Mouse (Mus musculus): ENCODE data around the gene Ltbp1. TPM values are rescaled to one million over a fixed set of nuclear protein-coding genes. Genes with fewer than 3 reads are reported as not detected.
A peak's percentile ranks its signal among the peaks of the same experiment; 100 is the strongest.

Ltbp1 gene
- polyA plus RNA-seq, 1 experiment from 2014 or later = 6.7 TPM

GRCm38 (mm10) chr17:75360111-75360510 is 354.7 kb downstream of the Ltbp1 start:
- Histone ChIP-seq H3K4me2 (replicated peaks) (no peak overlapping the region), H3K4me3 (no peak overlapping the region), H3K27ac (replicated peaks) (no peak overlapping the region), H3K9ac (replicated peaks) (no peak overlapping the region), H3K36me3 (no peaks in the 10 kb centered on the region), H3K27me3 (no peaks in the 10 kb centered on the region), H3K9me3 (no peaks in the 10 kb centered on the region), H3K4me1 (no peaks in the 10 kb centered on the region)
- ATAC-seq (ENCODE audit: low FRiP score, low read depth) = no peak
- 95% methylated on average over 7 of the region's 7 CpGs for WGBS

GRCm38 (mm10) chr17:75366332-75366731 is 361.0 kb downstream of the Ltbp1 start:
- Histone ChIP-seq H3K4me3 (no peak overlapping the region), H3K4me2 (replicated peaks) (no peak overlapping the region), H3K9me3 (no peaks in the 10 kb centered on the region), H3K27ac (replicated peaks) (no peak overlapping the region), H3K9ac (replicated peaks) (no peak overlapping the region), H3K36me3 (no peaks in the 10 kb centered on the region), H3K4me1 (no peaks in the 10 kb centered on the region), H3K27me3 (no peaks in the 10 kb centered on the region)
- no peak for ATAC-seq (ENCODE audit: low FRiP score, low read depth)
- WGBS = 94% methylated on average over 6 of the region's 6 CpGs

DNA sequence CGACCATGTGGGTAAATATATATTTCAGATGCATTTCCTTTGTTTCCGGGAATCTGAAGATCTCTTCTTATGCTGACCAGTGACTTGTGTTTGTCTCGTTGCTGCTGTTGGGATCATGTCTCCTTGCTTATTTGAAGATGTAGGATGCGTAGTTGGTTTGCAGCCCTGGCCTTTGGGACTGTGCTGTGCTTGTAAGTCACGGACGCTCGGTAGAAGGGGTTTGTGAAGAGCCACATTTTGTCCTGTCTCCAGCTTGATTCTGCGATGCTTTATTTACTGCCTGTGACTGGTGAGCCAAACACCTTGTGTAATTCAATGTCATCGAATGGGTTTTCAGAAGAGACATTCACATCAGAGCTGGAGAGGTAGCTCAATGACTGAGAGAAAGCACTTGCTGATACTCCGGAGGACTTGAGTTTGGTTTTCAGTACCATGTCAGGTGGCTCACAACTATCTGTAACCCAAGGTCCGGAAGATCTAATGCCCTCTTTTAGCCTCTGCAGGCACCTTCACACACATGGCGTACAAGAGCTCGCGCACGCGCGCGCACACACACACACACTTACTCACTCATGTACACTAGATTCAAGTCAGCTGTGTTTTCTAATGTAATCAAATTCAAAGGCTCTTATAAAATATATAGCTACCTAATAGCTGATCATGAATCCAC is 362.3 kb downstream of the Ltbp1 start:
- Histone ChIP-seq H3K36me3 (no peaks in the 10 kb centered on the region), H3K4me2 (replicated peaks) (no peak overlapping the region), H3K27ac (replicated peaks) (no peak overlapping the region), H3K4me1 (no peaks in the 10 kb centered on the region), H3K27me3 (no peaks in the 10 kb centered on the region), H3K9ac (replicated peaks) (no peak overlapping the region), H3K4me3 (no peak overlapping the region), H3K9me3 (no peaks in the 10 kb centered on the region)
- no peak for ATAC-seq (ENCODE audit: low FRiP score, low read depth)
- WGBS = 96% methylated on average over 18 of the region's 18 CpGs

GRCm38 (mm10) chr17:75368580-75368979 is 363.2 kb downstream of the Ltbp1 start:
- Histone ChIP-seq H3K36me3 (no peaks in the 10 kb centered on the region), H3K4me1 (no peaks in the 10 kb centered on the region), H3K9ac (replicated peaks) (no peak overlapping the region), H3K27me3 (no peaks in the 10 kb centered on the region), H3K27ac (replicated peaks) (no peak overlapping the region), H3K4me2 (replicated peaks) (no peak overlapping the region), H3K9me3 (no peaks in the 10 kb centered on the region), H3K4me3 (no peak overlapping the region)
- WGBS = 81% methylated on average over 5 of the region's 5 CpGs
- no peak for ATAC-seq (ENCODE audit: low FRiP score, low read depth)

DNA sequence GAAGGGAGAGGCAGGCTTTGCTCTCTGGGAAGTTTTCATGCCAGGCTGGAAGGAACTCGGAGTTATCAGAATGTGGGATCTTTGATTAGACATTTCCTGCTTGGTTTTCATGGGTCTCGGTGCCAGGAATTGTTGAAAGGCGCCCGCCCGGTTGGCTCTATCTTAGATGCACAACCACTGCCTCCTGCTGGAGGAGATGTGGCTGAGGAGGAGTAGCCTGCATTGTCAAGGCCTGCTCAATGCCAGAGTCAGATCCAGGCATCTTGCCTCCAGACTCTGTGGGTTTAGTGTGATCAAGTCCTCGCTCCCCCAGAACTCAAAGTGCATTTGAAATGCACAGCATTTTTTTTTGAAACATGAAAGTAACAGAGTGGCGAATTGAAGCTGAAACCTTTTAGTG is 364.0 kb downstream of the Ltbp1 start:
- WGBS = 76% methylated on average over 7 of the region's 7 CpGs
- Histone ChIP-seq H3K36me3 (no peaks in the 10 kb centered on the region), H3K9ac (replicated peaks) (no peak overlapping the region), H3K4me2 (replicated peaks) (no peak overlapping the region), H3K4me3 (no peak overlapping the region), H3K27ac (replicated peaks) (no peak overlapping the region), H3K27me3 (no peaks in the 10 kb centered on the region), H3K9me3 (no peaks in the 10 kb centered on the region), H3K4me1 (no peaks in the 10 kb centered on the region)
- ATAC-seq (ENCODE audit: low FRiP score, low read depth) = no peak

GRCm38 (mm10) chr17:75370120-75370519 is 364.8 kb downstream of the Ltbp1 start:
- Histone ChIP-seq H3K4me1 (no peaks in the 10 kb centered on the region), H3K27me3 (no peaks in the 10 kb centered on the region), H3K27ac (replicated peaks) (no peak overlapping the region), H3K9ac (replicated peaks) (no peak overlapping the region), H3K9me3 (no peaks in the 10 kb centered on the region), H3K36me3 (no peaks in the 10 kb centered on the region), H3K4me3 (no peak overlapping the region), H3K4me2 (replicated peaks) (no peak overlapping the region)
- no peak for ATAC-seq (ENCODE audit: low FRiP score, low read depth)
- WGBS = 94% methylated on average over 4 of the region's 4 CpGs

- no peaks in the 10 kb centered on the region for H3K4me1 ChIP-seq
- WGBS = 93% methylated on average over 11 of the region's 11 CpGs
These were observed 366.3 kb downstream of the Ltbp1 start for GRCm38 (mm10) chr17:75371650-75372049.

GRCm38 (mm10) chr17:75372371-75372770 is 367.0 kb downstream of the Ltbp1 start:
- no peak overlapping the region for H3K9ac ChIP-seq (replicated peaks)
- H3K27ac ChIP-seq (replicated peaks) = no peak overlapping the region
- H3K4me2 ChIP-seq (replicated peaks) = no peak overlapping the region
- no peaks in the 10 kb centered on the region for H3K27me3 ChIP-seq
- H3K4me1 ChIP-seq = no peaks in the 10 kb centered on the region
- H3K36me3 ChIP-seq = no peaks in the 10 kb centered on the region
- no peaks in the 10 kb centered on the region for H3K9me3 ChIP-seq
- ATAC-seq (ENCODE audit: low FRiP score, low read depth) = no peak
- H3K4me3 ChIP-seq = no peak overlapping the region
- WGBS = 59% methylated on average over 3 of the region's 3 CpGs

More at GRCm38 (mm10) chr17:75371650-75372049, 366.3 kb downstream of the Ltbp1 start:
- H3K4me3 ChIP-seq = no peak overlapping the region
- no peak overlapping the region for H3K27ac ChIP-seq (replicated peaks)
- H3K9ac ChIP-seq (replicated peaks) = no peak overlapping the region
- no peak for ATAC-seq (ENCODE audit: low FRiP score, low read depth)
- no peaks in the 10 kb centered on the region for H3K27me3 ChIP-seq
- no peaks in the 10 kb centered on the region for H3K9me3 ChIP-seq
- no peaks in the 10 kb centered on the region for H3K36me3 ChIP-seq
- H3K4me2 ChIP-seq (replicated peaks) = no peak overlapping the region

GRCm38 (mm10) chr17:75374287-75375024 is 369.1 kb downstream of the Ltbp1 start:
- Histone ChIP-seq H3K4me1 (no peaks in the 10 kb centered on the region), H3K27ac (replicated peaks) (no peak overlapping the region), H3K4me2 (replicated peaks) (no peak overlapping the region), H3K27me3 (no peaks in the 10 kb centered on the region), H3K9ac (replicated peaks) (no peak overlapping the region), H3K4me3 (no peak overlapping the region), H3K36me3 (no peaks in the 10 kb centered on the region), H3K9me3 (no peaks in the 10 kb centered on the region)
- ATAC-seq (ENCODE audit: low FRiP score, low read depth) = no peak
- 70% methylated on average over 5 of the region's 5 CpGs for WGBS

GRCm38 (mm10) chr17:75378256-75378871 is 373.0 kb downstream of the Ltbp1 start:
- no peaks in the 10 kb centered on the region for H3K9me3 ChIP-seq
- no peak overlapping the region for H3K27ac ChIP-seq (replicated peaks)
- H3K9ac ChIP-seq (replicated peaks) = no peak overlapping the region
- H3K4me2 ChIP-seq (replicated peaks) = no peak overlapping the region
- no peaks in the 10 kb centered on the region for H3K36me3 ChIP-seq
- whole genome bisulfite sequencing = 90% methylated on average over 9 of the region's 9 CpGs
- no peaks in the 10 kb centered on the region for H3K27me3 ChIP-seq
- no peak overlapping the region for H3K4me3 ChIP-seq
- ATAC-seq (ENCODE audit: low FRiP score, low read depth) = no peak
- H3K4me1 ChIP-seq = no peaks in the 10 kb centered on the region

GRCm38 (mm10) chr17:75380167-75380566 is 374.8 kb downstream of the Ltbp1 start:
- no peaks in the 10 kb centered on the region for H3K27me3 ChIP-seq
- no peak overlapping the region for H3K4me3 ChIP-seq
- ATAC-seq (ENCODE audit: low FRiP score, low read depth) = 0 out of 2 replicates have a peak, but pooled peaks have one; percentile 34
- no peaks in the 10 kb centered on the region for H3K9me3 ChIP-seq
- H3K36me3 ChIP-seq = no peaks in the 10 kb centered on the region
- H3K9ac ChIP-seq (replicated peaks) = no peak overlapping the region
- 64% methylated on average over 2 of the region's 2 CpGs for WGBS
- no peak overlapping the region for H3K4me2 ChIP-seq (replicated peaks)
- H3K4me1 ChIP-seq = no peaks in the 10 kb centered on the region
- no peak overlapping the region for H3K27ac ChIP-seq (replicated peaks)

- 86% methylated on average over 4 of the region's 4 CpGs for WGBS
- no peak overlapping the region for H3K9ac ChIP-seq (replicated peaks)
- ATAC-seq (ENCODE audit: low FRiP score, low read depth) = no peak
- H3K9me3 ChIP-seq = no peaks in the 10 kb centered on the region
- no peak overlapping the region for H3K4me3 ChIP-seq
- no peak overlapping the region for H3K27ac ChIP-seq (replicated peaks)
- no peaks in the 10 kb centered on the region for H3K27me3 ChIP-seq
- H3K4me1 ChIP-seq = no peaks in the 10 kb centered on the region
- no peak overlapping the region for H3K4me2 ChIP-seq (replicated peaks)
- no peaks in the 10 kb centered on the region for H3K36me3 ChIP-seq
These were observed 383.0 kb downstream of the Ltbp1 start for GRCm38 (mm10) chr17:75388402-75388801.
